Mouse (Mus musculus) heart, adult 11 months (tissue): ENCODE measurements at regions not wholly inside any gene's neighbourhood (a gene's known extent, or its start where the extent isn't known, plus 50 kb on each side); places are given as distances from the start of the nearest gene placed in this dataset.

Experiments
- DNase-seq: peaks from one replicate; pipeline ENCODE4 v3.0.0; 2022

- DNase-seq = peak; percentile 66
Observed at GRCm38 (mm10) chr12:113424598-113425208, 64.6 kb upstream of the Adam6b start.

DNA sequence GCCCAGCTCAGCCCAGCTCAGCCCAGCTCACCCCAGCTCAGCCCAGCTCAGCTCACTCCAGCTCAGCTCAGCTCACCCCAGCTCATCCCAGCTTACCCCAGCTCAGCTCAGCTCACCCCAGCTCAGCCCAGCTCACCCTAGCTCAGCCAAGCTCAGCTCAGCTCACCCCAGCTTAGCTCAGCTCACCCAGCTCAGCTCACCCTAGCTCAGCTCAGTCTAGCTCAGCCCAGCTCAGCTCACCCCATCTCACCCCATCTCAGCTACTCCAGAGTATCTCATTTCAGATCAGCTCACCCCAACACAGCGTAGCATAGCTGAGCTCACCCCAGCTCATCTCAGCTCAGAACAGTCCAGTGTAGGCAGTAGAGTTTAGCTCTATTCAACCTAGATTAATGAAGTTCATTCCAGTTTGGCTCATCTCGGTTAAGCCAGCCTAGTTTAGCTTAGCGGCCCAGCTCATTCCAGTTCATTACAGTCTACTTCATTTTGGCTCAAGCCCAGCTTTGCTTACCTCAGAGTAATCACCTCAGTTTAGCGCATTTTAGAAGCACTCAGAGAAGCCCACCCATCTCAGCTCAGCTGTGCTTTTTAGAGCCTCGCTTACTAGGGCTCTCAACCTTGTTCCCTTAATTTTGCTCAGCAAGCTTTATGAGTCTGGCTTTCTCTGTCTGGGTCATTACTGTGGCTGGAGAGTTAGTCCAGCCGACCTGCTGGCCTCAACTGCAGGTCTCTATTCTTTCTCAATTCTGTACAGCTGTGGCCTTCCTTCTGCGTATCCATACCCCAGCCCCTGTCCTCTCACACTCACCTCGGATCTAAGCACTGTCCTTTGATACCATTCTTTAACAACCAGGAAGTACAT is 63.9 kb upstream of the Adam6b start:
- DNase-seq = peak; percentile 80

GRCm38 (mm10) chr12:113426636-113427035 is 62.7 kb upstream of the Adam6b start:
- peak; percentile 79 for DNase-seq

DNA sequence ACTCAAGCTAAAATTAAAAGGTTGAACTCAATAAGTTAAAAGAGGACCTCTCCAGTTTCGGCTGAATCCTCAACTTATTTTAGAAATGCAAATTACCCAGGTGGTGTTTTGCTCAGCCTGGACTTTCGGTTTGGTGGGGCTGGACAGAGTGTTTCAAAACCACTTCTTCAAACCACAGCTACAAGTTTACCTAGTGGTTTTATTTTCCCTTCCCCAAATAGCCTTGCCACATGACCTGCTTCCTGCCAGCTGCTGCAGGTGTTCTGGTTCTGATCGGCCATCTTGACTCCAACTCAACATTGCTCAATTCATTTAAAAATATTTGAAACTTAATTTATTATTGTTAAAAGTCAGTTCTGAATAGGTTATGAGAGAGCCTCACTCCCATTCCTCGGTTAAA is 62.0 kb upstream of the Adam6b start:
- peak; percentile 92 for DNase-seq

GRCm38 (mm10) chr12:113428461-113428860 is 60.9 kb upstream of the Adam6b start:
- DNase-seq = no peak

DNA sequence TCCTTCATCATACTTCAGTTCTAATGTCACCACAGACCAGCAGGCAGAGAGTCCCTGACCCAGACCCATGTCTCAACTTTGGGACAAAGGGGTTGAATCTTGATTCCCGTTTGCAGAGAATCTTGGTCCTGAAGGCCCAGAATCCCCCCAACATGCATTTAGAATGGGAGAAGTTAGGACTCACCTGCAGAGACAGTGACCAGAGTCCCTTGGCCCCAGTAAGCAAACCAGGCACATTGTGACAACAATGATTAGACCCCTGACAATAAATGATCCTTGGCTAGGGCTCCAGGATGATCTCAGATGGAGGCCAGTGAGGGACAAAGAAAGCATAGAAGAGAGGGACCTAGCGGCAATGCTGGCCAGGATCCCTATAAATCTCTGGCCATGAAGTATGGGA is 60.4 kb upstream of the Adam6b start:
- DNase-seq = no peak

- peak; percentile 89 for DNase-seq
Observed at GRCm38 (mm10) chr12:113430340-113430739, 59.0 kb upstream of the Adam6b start.
